Mouse (Mus musculus): Measurements from ENCODE around the gene Wdr44. TPM values are rescaled to one million over a fixed set of nuclear protein-coding genes. Genes with fewer than 3 reads are reported as not detected.

The Wdr44 gene
- polyA plus RNA-seq, 1 experiment from 2014 or later, result 7.9 TPM

DNA sequence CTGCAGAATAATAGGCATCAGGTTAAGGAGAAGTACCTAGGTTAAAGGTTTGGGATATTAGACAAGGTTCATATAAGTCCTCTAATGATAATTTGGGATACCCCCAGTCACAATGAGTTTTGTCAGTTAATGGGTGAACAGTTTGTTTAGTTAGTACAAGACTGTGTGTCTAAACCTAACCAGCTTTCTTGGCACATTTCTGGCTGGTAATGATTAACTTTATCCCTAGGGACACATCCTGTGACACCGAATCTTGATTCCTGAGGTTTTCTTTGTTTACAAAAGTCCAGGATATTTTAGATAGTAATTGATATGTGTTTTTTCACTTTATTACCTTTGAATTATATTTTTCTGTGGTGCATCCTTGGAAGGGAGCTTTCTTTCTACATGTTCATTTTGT is 148.1 kb downstream of the Wdr44 start:
- WGBS, result 80% methylated on average over 1 of the region's 1 CpGs

More for the DNA sequence above, 148.1 kb downstream of the Wdr44 start:
- Histone ChIP-seq H3K4me3 (replicated peaks) (no peak overlapping the region), H3K4me1 (replicated peaks) (no peaks in the 10 kb centered on the region), H3K36me3 (no peaks in the 10 kb centered on the region), H3K9ac (replicated peaks) (no peak overlapping the region), H3K9me3 (no peaks in the 10 kb centered on the region), H3K27me3 (no peaks in the 10 kb centered on the region), H3K27ac (no peak overlapping the region), H3K4me2 (no peak overlapping the region)
- no peak for ATAC-seq (ENCODE audit: insufficient number of reproducible peaks, insufficient read depth, low FRiP score, low TSS enrichment, low read depth)

Other genes with a start within 250 kb of the Wdr44 start
- gene Gm4907, start 189.5 kb downstream of the Wdr44 start, polyA plus RNA-seq (2016; fragmentation: Nextera tagmentation; extraction: Ambion mirVana), result not detected in 2 replicates

Data from limb, embryonic 12.5 days (tissue).